Mouse (Mus musculus): ENCODE measurements around the gene Abtb1.

Gene Abtb1

GRCm38 (mm10) chr6:88828206-88829009 lies 13.4 kb downstream of the Abtb1 start:
- DNase-seq = no peak

GRCm38 (mm10) chr6:88827395-88828205 lies 14.2 kb downstream of the Abtb1 start:
- DNase-seq = no peak

GRCm38 (mm10) chr6:88826965-88827364 lies 14.8 kb downstream of the Abtb1 start:
- no peak for DNase-seq

DNA sequence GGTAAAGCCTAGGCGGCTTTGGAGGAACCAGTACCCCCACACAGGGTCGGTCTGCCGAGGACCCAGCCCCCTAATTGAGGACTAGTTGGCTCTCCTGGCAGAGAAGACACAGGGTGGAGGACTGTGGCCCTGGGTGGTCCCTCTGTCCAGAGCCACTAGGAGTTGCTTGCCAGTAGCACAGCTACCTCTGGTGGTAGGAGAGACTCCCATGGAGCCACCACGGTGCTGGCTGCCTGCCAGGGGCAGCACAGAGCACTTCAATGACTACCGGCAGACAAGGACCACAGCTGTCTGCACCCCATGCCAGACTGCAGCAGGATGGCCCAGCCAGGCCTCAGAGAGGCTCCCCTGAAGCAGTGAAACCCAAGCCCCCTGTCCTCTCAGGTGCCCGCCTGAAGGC lies 15.2 kb downstream of the Abtb1 start:
- DNase-seq = no peak

GRCm38 (mm10) chr6:88826088-88826487 lies 15.7 kb downstream of the Abtb1 start:
- no peak for DNase-seq

DNA sequence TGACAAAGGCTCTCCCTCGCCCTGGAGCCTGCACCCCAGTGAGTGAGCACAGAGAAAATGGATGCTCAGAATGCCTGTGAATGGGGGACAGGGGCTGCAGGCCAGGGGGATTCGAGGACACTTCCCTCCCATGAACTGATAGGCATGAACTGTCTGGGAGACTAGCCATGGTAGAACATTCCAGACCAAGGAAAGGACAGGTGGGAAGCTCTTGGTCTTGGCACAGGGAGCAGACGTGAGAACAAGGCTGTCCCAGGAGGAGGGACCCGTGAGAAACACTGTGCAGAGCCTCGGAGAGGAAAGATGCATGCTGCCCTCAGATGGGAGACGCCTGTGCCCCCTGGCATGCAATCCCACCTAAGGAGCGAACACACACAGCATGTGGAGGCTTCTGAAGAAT lies 17.6 kb downstream of the Abtb1 start:
- no peak for DNase-seq

DNA sequence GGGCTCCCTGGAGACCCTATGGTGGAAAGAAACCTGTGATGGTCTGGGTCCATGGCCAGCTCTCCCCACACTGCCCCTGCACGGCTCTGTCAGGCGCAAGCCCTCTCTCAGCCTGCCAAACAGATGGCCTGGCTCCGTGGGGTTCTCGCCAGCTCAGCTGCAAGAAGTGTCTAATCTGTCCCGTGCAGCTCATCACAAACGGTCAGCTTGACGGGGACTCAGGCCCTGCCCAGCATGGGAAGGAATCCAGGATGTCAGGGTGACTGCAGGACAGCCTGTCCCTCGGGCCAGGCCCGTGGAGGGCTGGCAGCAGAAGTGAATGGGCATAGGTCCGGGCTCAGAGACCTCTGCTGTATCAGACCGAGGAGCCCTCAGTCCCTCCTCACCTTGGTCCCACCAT lies 19.9 kb downstream of the Abtb1 start:
- DNase-seq = no peak

DNA sequence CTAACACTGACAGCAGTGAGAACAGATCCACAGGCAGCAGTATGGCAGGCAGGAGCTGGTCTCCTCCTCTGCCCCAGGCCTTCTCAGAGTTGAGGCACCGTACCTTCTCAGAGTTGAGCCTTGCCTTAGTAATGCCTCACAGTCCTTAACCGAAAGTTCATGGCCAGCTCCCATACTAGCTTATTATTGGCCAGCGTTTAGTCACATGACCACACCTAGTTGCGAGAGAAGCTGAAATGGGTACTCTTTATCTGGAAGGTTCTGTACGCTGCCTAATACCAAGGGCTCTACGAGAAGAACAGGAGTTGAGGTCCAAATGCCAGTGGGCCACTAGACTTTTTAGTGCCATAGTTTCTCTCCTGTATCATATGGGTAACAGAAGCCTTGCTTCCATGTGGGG lies 20.5 kb downstream of the Abtb1 start:
- DNase-seq = no peak

GRCm38 (mm10) chr6:88820853-88821252 lies 20.9 kb downstream of the Abtb1 start:
- no peak for DNase-seq

- no peak for DNase-seq
These were observed 24.9 kb downstream of the Abtb1 start for GRCm38 (mm10) chr6:88816913-88817312.

GRCm38 (mm10) chr6:88815489-88815888 lies 26.3 kb downstream of the Abtb1 start:
- DNase-seq = no peak

DNA sequence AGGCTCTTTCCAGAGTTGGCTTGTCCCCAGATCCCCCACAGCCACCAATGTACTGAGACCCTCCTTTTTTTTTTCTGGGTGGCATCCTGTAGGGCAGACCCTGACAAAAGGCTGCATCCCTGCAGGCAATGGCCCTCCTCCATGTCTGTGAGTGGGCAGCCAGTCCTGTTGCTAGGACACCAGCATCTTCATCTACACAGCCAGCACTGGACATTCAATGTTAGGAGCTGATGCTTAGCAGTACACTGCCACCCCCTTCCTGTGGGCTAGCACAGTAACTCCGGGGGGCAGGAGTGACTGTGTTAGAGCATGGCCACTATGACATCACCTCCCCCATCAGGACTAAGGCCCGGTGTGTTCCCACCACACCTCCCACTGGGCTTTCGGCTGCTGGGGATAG lies 26.7 kb downstream of the Abtb1 start:
- DNase-seq = no peak

DNA sequence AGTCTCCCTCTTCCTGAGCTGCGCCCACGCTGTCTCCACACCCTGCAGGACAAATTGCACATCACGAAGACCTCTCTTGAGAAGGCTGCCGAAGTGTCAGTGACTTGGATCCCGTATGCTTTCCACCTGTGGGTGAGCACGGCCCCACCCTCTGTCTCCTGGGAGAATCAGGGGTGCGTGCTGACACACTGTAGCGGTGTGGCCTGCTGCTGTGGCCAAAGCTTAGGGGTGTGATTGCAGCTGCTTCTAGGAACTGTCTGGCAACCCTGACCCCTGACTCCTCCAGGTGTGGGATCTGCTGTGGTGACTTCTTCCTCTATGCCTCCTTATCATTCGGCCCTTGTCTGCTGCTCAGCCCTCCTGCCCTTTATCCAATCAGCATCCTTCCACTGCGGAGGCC lies 28.0 kb downstream of the Abtb1 start:
- DNase-seq = no peak

DNA sequence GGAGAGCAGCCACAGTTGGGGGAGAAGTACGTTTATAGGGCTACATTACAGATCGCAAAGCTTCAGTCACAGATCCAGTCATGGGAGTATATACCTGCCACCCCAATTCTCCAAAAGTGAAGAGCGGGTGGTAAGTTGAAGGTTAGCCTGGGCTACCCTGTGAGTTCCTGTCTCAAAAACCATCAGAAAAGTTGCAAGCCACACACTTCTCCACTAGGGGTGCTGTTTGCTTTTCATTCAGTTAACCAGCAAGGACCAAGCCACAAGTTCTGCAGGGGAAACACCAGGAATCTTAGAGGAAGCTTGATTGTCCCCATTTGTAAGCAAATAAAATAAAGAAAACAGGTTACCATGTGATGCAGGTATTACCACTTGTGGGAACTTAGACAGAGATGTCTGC lies 28.9 kb downstream of the Abtb1 start:
- DNase-seq = peak in 1 of 2 experiments; percentile 36

DNA sequence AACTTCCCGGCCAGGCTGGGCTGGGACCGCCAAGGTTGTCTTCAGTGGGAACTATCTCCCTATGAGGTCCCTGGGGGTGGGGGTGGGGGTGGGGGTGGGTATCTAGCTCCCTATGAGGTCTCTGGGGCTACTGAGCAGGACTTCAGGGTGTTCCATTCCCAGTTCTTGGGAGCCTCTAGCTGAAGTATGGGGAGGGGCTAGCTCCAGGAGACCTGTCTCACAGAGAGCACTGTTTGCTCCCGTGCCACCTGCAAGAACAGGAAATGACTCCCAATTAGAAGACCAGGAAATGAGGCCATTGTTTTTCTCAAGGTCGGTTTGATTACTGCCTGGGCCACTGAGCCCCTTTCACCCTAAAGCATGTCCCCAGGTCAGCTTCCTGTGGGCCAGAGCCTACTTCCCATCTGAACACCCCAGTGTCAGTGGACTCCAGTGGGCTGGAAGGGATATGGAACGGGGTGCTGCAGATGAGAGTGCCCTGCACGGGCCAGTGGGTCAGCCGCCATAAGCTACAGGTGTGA lies 29.8 kb downstream of the Abtb1 start:
- DNase-seq = no peak

- no peak for DNase-seq
These were observed 30.4 kb downstream of the Abtb1 start for GRCm38 (mm10) chr6:88811396-88811795.

GRCm38 (mm10) chr6:88810291-88810690 lies 31.5 kb downstream of the Abtb1 start:
- DNase-seq = no peak

DNA sequence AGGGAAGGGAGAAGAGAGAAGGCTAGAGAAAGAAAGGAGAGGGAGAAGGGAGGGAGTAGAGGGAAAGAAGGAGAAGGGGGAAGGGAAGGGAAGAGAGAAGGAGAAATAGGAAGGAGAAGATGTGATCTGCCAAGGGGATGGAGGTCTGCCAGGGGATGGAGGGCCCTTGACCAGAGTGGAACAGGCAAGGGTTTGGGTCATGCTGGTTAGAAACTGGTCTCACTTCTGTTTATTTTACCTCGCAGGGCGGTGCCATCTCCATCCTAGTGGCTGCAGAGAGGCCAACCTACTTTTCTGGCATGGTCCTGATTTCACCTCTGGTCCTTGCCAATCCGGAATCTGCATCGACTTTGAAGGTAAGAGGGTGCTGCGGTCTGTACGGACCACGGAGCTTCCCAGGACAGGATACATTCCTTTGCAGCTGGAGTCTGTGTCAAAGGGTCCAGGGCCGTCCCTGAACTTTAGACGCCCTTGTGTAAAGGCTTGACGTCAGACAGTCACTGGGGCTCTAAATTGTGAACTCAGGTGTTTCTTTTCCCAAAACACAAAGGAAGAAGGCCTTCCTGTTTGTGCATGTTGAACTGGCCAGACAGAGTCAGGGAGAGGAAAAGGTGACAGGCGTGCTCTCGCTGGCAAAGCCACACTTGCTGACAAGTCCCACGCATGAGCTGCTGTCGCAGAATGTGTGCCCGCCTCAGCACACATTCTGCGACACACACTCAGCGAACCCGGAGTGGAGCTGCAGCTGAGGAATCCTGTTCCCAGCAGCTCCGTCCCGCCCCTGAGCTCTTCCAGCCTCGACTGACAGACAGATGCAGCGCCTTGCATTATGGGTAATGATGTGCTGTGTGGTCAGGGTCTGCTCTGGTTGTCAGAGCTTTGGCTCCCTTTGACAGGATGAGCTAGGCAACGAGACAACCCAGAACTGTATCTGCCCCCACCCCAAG lies 32.4 kb downstream of the Abtb1 start:
- DNase-seq = no peak

DNA sequence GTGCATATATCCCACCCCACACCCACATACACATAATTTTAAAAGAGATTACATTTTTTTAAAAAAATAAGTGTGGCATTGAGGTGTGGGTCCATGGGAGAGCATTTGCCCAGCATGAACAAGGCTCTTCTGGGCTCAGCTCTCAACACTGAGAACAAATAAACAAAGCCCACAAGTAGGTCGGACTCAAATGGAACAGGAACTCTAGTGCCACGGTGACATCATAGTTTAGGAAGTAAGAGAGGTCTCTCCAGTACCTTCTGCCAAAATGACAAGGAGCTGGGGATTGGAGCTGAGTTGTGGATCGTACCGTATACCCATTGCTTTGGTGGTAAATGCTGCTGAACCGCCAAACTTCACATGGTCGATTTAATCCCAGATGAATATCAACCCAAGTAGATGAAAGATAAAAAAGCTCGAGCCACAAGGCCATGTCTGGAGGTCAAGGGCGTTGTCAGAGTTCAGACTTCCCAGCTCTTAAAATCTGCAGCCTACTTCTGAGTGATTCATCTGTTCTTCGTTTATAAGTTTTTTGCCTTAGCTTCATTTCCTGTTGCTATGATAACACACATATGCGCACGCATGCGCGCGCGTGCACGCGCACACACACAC lies 36.7 kb downstream of the Abtb1 start:
- no peak for DNase-seq

DNA sequence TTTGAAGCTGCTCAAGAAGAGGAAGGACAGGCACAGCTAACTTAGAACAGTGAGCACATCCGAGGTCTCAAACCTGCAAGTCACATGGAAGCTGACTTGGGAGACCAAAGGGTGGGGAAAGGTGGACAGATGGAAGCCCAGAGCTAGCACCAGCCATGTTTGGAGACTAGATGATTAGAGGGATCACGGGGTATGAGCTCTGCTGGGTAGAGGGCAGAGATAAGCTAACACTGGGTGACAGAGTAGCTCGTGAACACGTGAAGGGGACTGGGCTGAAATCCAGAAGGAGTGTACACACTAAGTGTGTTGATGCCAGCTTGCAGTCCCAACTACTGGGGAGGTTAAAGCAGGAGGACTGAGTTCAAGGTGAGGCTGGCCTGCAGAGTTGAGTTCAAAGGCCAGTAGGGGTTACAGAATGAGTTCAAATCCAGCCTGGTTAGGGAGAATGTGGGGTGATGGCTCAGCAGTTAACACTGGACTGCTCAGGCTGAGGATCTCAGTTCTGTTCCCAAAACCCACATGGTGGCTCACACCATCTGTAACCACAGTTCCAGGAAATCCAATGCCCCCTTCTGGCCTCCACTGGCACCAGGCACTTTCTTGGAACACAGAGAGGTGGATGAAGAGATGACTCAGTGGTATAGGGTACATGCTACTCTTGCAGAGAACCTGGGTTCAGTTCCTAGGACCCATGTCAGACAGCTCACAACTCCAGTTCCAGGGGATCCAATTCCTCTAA lies 37.7 kb downstream of the Abtb1 start:
- DNase-seq = no peak

DNA sequence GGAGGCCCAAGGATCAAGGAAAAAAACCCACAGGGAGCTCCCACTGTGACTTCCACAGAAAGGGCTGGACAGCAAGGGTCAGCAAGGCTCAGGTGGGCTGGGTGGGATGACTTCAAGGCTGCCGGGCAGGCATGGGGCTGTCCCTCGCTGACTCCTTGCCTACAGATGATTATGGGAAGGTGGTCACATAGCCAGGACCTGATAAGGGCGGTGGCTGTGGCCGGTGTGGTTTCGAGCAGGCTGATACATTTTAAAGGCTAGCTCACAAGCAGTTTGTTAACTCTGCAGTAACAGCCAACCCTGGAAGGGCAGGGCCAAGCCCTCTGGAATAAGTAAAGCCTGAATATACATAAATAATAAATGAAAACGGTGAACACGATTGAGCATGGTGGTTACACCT lies 38.7 kb downstream of the Abtb1 start:
- DNase-seq = no peak

- DNase-seq = no peak
These were observed 41.0 kb downstream of the Abtb1 start for GRCm38 (mm10) chr6:88800735-88801134.

All from thymus, adult 18-20 months (tissue).